In genomic region chr10:96076461-96076860, GRCm38 (mm10) we compare ENCODE assay signal across 32 mouse cellular contexts. TPM values are rescaled to one million over a fixed set of nuclear protein-coding genes. Genes with fewer than 3 reads are reported as not detected.
DNase-seq lines count a peak whose midpoint lies in the region; ATAC-seq and TF ChIP-seq lines count a peak whose summit lies in the region.
"Had no signal": no experiment of that assay in that cellular context is flagged by ENCODE, and none has a peak within 500 bp of the region (broad histone marks: within the 10 kb centered on the region; RNA-seq: fewer than 3 reads in every experiment).

No protein-coding gene starts in this region.

- dilution Hi-C loops in CH12.LX (cut with MboI; ENCODE audit: extremely low pct_ligation_motif_present, extremely low pct_unique_long_range_greater_than_20kb, low sequenced_read_pairs) = no loop called here

- H3K4me1 ChIP-seq in hindbrain, embryonic 15.5 days (replicated peaks) = peaks cover 11% of the 10 kb centered on the region
- no peaks in the 10 kb centered on the region; the same call in none of the 2 replicates for H3K4me1 ChIP-seq in hindbrain, embryonic 16.5 days (ENCODE audit: control insufficient read depth, insufficient read depth, low read depth, low read length)
- peaks cover 19 to 39% of the 10 kb centered on the region in 2 experiments; a peak in 3 of 4 replicates for H3K4me1 ChIP-seq in CH12.LX (ENCODE audit: control insufficient read depth in 1 of 2, insufficient read depth in 2 of 2)
- H3K4me1 ChIP-seq in midbrain, embryonic 15.5 days = peaks cover 7% of the 10 kb centered on the region; the same call in 1 of the 2 replicates

- H3K27me3 ChIP-seq in hindbrain, embryonic 15.5 days = no peaks in the 10 kb centered on the region
- no peaks in the 10 kb centered on the region for H3K27me3 ChIP-seq in hindbrain, embryonic 16.5 days (replicated peaks; ENCODE audit: control insufficient read depth, insufficient read depth, low read length)
- no peaks in the 10 kb centered on the region for H3K27me3 ChIP-seq in CH12.LX (replicated peaks)
- no peaks in the 10 kb centered on the region for H3K27me3 ChIP-seq in midbrain, embryonic 15.5 days (replicated peaks)
- H3K27me3 ChIP-seq: embryonic facial prominence, embryonic 12.5 days; embryonic facial prominence, embryonic 15.5 days; hindbrain, embryonic 12.5 days had no signal

- 46% methylated on average over 3 of the region's 3 CpGs for WGBS in hindbrain, embryonic 15.5 days
- WGBS in hindbrain, embryonic 16.5 days = 34% methylated on average over 3 of the region's 3 CpGs
- WGBS in midbrain, embryonic 15.5 days = 47% methylated on average over 3 of the region's 3 CpGs

- no peaks in the 10 kb centered on the region for H3K9me3 ChIP-seq in hindbrain, embryonic 15.5 days
- H3K9me3 ChIP-seq in hindbrain, embryonic 16.5 days (ENCODE audit: control insufficient read depth, low read length) = no peaks in the 10 kb centered on the region
- H3K9me3 ChIP-seq in CH12.LX (replicated peaks; ENCODE audit: low read length) = peaks cover 2% of the 10 kb centered on the region
- H3K9me3 ChIP-seq in midbrain, embryonic 15.5 days = no peaks in the 10 kb centered on the region
- H3K9me3 ChIP-seq: embryonic facial prominence, embryonic 12.5 days; embryonic facial prominence, embryonic 15.5 days; hindbrain, embryonic 12.5 days had no signal

- TF ChIP-seq EP300 in CH12.LX (IDR thresholded peaks at IDR 0.05; ENCODE audit: low read length) = no peak

- no peak for TF ChIP-seq RAD21 in CH12.LX (IDR thresholded peaks at IDR 0.05; ENCODE audit: low read depth, low read length)

- ATAC-seq in hindbrain, embryonic 15.5 days (ENCODE audit: low FRiP score, low read depth) = no peak
- no peak for ATAC-seq in hindbrain, embryonic 16.5 days
- no peak for ATAC-seq in midbrain, embryonic 15.5 days (replicated peaks)
- no peak for ATAC-seq in monocyte, adult 5-6 weeks (replicated peaks; ENCODE audit: insufficient number of reproducible peaks, low FRiP score, low TSS enrichment, poor library complexity, severe bottlenecking)
- ATAC-seq: forebrain, embryonic 14.5 days; hindbrain, postnatal 0 days; inflammation-experienced regulatory T-cells, adult 6 months had no signal

- H3K36me3 ChIP-seq in hindbrain, embryonic 15.5 days = no peaks in the 10 kb centered on the region
- no peaks in the 10 kb centered on the region for H3K36me3 ChIP-seq in hindbrain, embryonic 16.5 days (ENCODE audit: control insufficient read depth, insufficient read depth, low read length)
- H3K36me3 ChIP-seq in CH12.LX (replicated peaks in 1 of 2; ENCODE audit: control insufficient read depth in 1 of 2, insufficient read depth in 1 of 2, low read length in 1 of 2) = no peaks in the 10 kb centered on the region
- H3K36me3 ChIP-seq in midbrain, embryonic 15.5 days (replicated peaks) = no peaks in the 10 kb centered on the region
- H3K36me3 ChIP-seq: embryonic facial prominence, embryonic 12.5 days; embryonic facial prominence, embryonic 15.5 days; hindbrain, embryonic 12.5 days had no signal

- no peak overlapping the region for H3K4me2 ChIP-seq in hindbrain, embryonic 15.5 days
- H3K4me2 ChIP-seq in hindbrain, embryonic 16.5 days (ENCODE audit: low read length) = no peak overlapping the region
- no peak overlapping the region for H3K4me2 ChIP-seq in CH12.LX (ENCODE audit: insufficient read depth, low read depth, poor library complexity, severe bottlenecking)
- no peak overlapping the region for H3K4me2 ChIP-seq in midbrain, embryonic 15.5 days
- H3K4me2 ChIP-seq: embryonic facial prominence, embryonic 12.5 days; embryonic facial prominence, embryonic 15.5 days; heart, embryonic 11.5 days; hindbrain, embryonic 12.5 days had no signal

- no peak overlapping the region for H3K9ac ChIP-seq in hindbrain, embryonic 15.5 days
- no peak overlapping the region for H3K9ac ChIP-seq in hindbrain, embryonic 16.5 days (ENCODE audit: low read depth, low read length)
- no peak overlapping the region for H3K9ac ChIP-seq in CH12.LX (ENCODE audit: insufficient read depth, low read depth)
- no peak overlapping the region for H3K9ac ChIP-seq in midbrain, embryonic 15.5 days
- H3K9ac ChIP-seq: embryonic facial prominence, embryonic 12.5 days; embryonic facial prominence, embryonic 15.5 days; forebrain, postnatal 0 days; hindbrain, embryonic 12.5 days had no signal

- DNase-seq in CH12.LX (ENCODE audit: extremely low read depth) (peak; percentile 52), R1 (ENCODE audit: low read depth, low spot score) (peak; percentile 80)
- DNase-seq: adrenal gland, adult 2 months; cerebellum, adult 11 months; cerebellum, adult 2 months; cerebellum, adult 9-11 months; cerebellum, postnatal 25 days had no signal

- in situ Hi-C loops in CH12.LX (cut with MboI; ENCODE audit: low pct_ligation_motif_present, low pct_unique_long_range_greater_than_20kb, low sequenced_read_pairs) = loop anchor here (25.0 kb wide), 1 partner anchor 539 kb away; no protein-coding TSS in a partner anchor

- TF ChIP-seq POLR2A in CH12.LX (IDR thresholded peaks at IDR 0.05; ENCODE audit: low read depth, low read length) = no peak

- no peak for TF ChIP-seq CTCF in CH12.LX (conservative IDR thresholded peaks at IDR 0.05 in 1 of 2, IDR thresholded peaks at IDR 0.05 in 1 of 2; ENCODE audit: low read depth in 2 of 2, low read length in 2 of 2)

- no peak overlapping the region for H3K4me3 ChIP-seq in hindbrain, embryonic 15.5 days
- H3K4me3 ChIP-seq in hindbrain, embryonic 16.5 days (ENCODE audit: low read length) = no peak overlapping the region
- H3K4me3 ChIP-seq in CH12.LX (replicated peaks in 1 of 3; ENCODE audit: low read depth in 2 of 3, low read length in 2 of 3, poor library complexity in 1 of 3) = no peak overlapping the region
- H3K4me3 ChIP-seq in midbrain, embryonic 15.5 days = no peak overlapping the region
- H3K4me3 ChIP-seq: embryonic facial prominence, embryonic 12.5 days; embryonic facial prominence, embryonic 15.5 days; hindbrain, embryonic 12.5 days had no signal

- H3K79me2 ChIP-seq in CH12.LX (replicated peaks; ENCODE audit: control insufficient read depth, extremely low read depth, insufficient read depth, poor library complexity, severe bottlenecking) = no peaks in the 10 kb centered on the region

- H3K27ac ChIP-seq in hindbrain, embryonic 15.5 days (replicated peaks) = 0 out of 2 replicates have a peak overlapping the region, but pooled peaks have one; percentile 30
- no peak overlapping the region for H3K27ac ChIP-seq in hindbrain, embryonic 16.5 days (ENCODE audit: low read depth, low read length)
- H3K27ac ChIP-seq in CH12.LX (ENCODE audit: insufficient read depth, low read depth) = peak overlapping the region; percentile 44; the same call in 1 of the 2 replicates
- H3K27ac ChIP-seq in midbrain, embryonic 15.5 days = no peak overlapping the region
- H3K27ac ChIP-seq: embryonic facial prominence, embryonic 15.5 days; gastrocnemius, adult 2 months; hindbrain, embryonic 12.5 days; hindbrain, postnatal 0 days had no signal

TF ChIP-seq in CH12.LX, 34 proteins besides CTCF, POLR2A, EP300 and RAD21:
- TF ChIP-seq PAX5 (IDR thresholded peaks at IDR 0.05; ENCODE audit: low read length) (no peak), ZMIZ1 (IDR thresholded peaks at IDR 0.05; ENCODE audit: low read depth, low read length) (no peak), UBTF (IDR thresholded peaks at IDR 0.05; ENCODE audit: low read depth, low read length) (no peak), POLR2AphosphoS2 (IDR thresholded peaks at IDR 0.05; ENCODE audit: low read depth, low read length) (no peak), MEF2A (IDR thresholded peaks at IDR 0.05; ENCODE audit: borderline replicate concordance, low read depth, low read length) (no peak), HCFC1 (IDR thresholded peaks at IDR 0.05; ENCODE audit: low read depth, low read length) (no peak), MXI1 (IDR thresholded peaks at IDR 0.05; ENCODE audit: low read depth, low read length) (no peak), SMC3 (IDR thresholded peaks at IDR 0.05; ENCODE audit: low read depth, low read length) (no peak), CHD2 (IDR thresholded peaks at IDR 0.05; ENCODE audit: low read length) (0 out of 2 replicates have a peak, but pooled peaks have one; percentile 29), CHD1 (IDR thresholded peaks at IDR 0.05; ENCODE audit: low read depth, low read length) (no peak), TBP (conservative IDR thresholded peaks at IDR 0.05; ENCODE audit: low read depth, low read length) (no peak), NELFE (IDR thresholded peaks at IDR 0.05; ENCODE audit: low read depth, low read length) (no peak), MAX (IDR thresholded peaks at IDR 0.05; ENCODE audit: low read length) (no peak), KAT2A (IDR thresholded peaks at IDR 0.05; ENCODE audit: insufficient replicate concordance, low read length) (0 out of 2 replicates have a peak, but pooled peaks have one; percentile 26), E2F4 (IDR thresholded peaks at IDR 0.05; ENCODE audit: insufficient replicate concordance, low read depth, low read length) (no peak)

RNA-seq across cellular contexts. Expression of gene Gm5426, which starts 59.9 kb away (rescaled TPM):
- not detected in 2 replicates for polyA plus RNA-seq in hindbrain, embryonic 15.5 days (2015; fragmentation: Nextera tagmentation; extraction: Ambion mirVana)
- not detected in 2 replicates for polyA plus RNA-seq in hindbrain, embryonic 16.5 days (2015; fragmentation: Nextera tagmentation; extraction: Ambion mirVana)
- not detected in 2 replicates for total RNA-seq in CH12.LX (2012; rRNA removed)
- total RNA-seq in CH12.LX (2014; rRNA removed) = not detected in 2 replicates
- not detected in 2 replicates for polyA plus RNA-seq in CH12.LX (2012; ENCODE audit: insufficient read length, low read depth)
- not detected in 2 replicates for polyA plus RNA-seq in midbrain, embryonic 15.5 days (2015; fragmentation: Nextera tagmentation; extraction: Ambion mirVana)
- total RNA-seq in monocyte, adult 5-6 weeks (2017) = not detected in 3 replicates
- total RNA-seq: adrenal gland, adult 2 months; adrenal gland, postnatal 14 days; adrenal gland, postnatal 4 days; common myeloid progenitor, adult 5-6 weeks; forebrain, postnatal 0 days; gastrocnemius, adult 2 months; gastrocnemius, postnatal 14 days; gastrocnemius, postnatal 4 days; heart, adult 8-10 months; heart, postnatal 25 days; hematopoietic stem cell, adult 5-6 weeks; hindbrain, postnatal 0 days had no signal
- polyA plus RNA-seq: adrenal gland, adult 2 months; cerebellum, adult 2 months; embryonic facial prominence, embryonic 12.5 days; embryonic facial prominence, embryonic 15.5 days; forebrain, embryonic 11.5 days; forebrain, embryonic 14.5 days; forebrain, postnatal 0 days; frontal cortex, adult 2 months; heart, embryonic 11.5 days; heart, embryonic 14.5 days; heart, postnatal 0 days; hindbrain, embryonic 12.5 days; hindbrain, postnatal 0 days had no signal

Comparison
In these comparisons a context has a peak if more than half of its experiments do, and no peak if none do; other contexts are left out.
1. H3K27ac ChIP-seq: peak in hindbrain, embryonic 15.5 days (single experiment) and CH12.LX (single experiment); none in hindbrain, embryonic 16.5 days (single experiment) and midbrain, embryonic 15.5 days (single experiment).